Mouse (Mus musculus): Measurements from ENCODE around the gene Tor1a.
A peak's percentile ranks its signal among the peaks of the same experiment; 100 is the strongest.
"Not testable (repeated sequence)": the region's sequence is repeated elsewhere in the genome, so short reads cannot be mapped to it uniquely, and the experiment has no call there.

The Tor1a gene

GRCm38 (mm10) chr2:30954797-30955196 is 12.9 kb downstream of the Tor1a start:
- DNase-seq (ENCODE audit: low spot score): no peak

GRCm38 (mm10) chr2:30952824-30953490 is 14.8 kb downstream of the Tor1a start, which contains the start of gene Tor1b:
Tor1b (plus strand) TSS chr2:30952959.
- DNase-seq (ENCODE audit: low spot score): peak; percentile 94

GRCm38 (mm10) chr2:30952457-30952823 is 15.3 kb downstream of the Tor1a start:
- no peak for DNase-seq (ENCODE audit: low spot score)

GRCm38 (mm10) chr2:30942603-30943011 is 25.1 kb downstream of the Tor1a start:
- DNase-seq (ENCODE audit: low spot score): peak; percentile 72

- DNase-seq (ENCODE audit: low spot score): not testable (repeated sequence)
These were observed 25.6 kb downstream of the Tor1a start for GRCm38 (mm10) chr2:30942116-30942515.

GRCm38 (mm10) chr2:30941586-30941985 is 26.1 kb downstream of the Tor1a start:
- DNase-seq (ENCODE audit: low spot score): no peak

GRCm38 (mm10) chr2:30938574-30938991 is 29.1 kb downstream of the Tor1a start:
- DNase-seq (ENCODE audit: low spot score): no peak

- DNase-seq (ENCODE audit: low spot score): no peak
These were observed 30.0 kb downstream of the Tor1a start for GRCm38 (mm10) chr2:30937731-30938130.

- no peak for DNase-seq (ENCODE audit: low spot score)
These were observed 30.9 kb downstream of the Tor1a start for GRCm38 (mm10) chr2:30936808-30937207.

GRCm38 (mm10) chr2:30933917-30934450 is 33.7 kb downstream of the Tor1a start:
- peak; percentile 89 for DNase-seq (ENCODE audit: low spot score)

- no peak for DNase-seq (ENCODE audit: low spot score)
These were observed 34.7 kb downstream of the Tor1a start for GRCm38 (mm10) chr2:30933032-30933431.

- DNase-seq (ENCODE audit: low spot score): no peak
These were observed 35.8 kb downstream of the Tor1a start for GRCm38 (mm10) chr2:30931922-30932321.

GRCm38 (mm10) chr2:30930846-30931245 is 36.9 kb downstream of the Tor1a start:
- DNase-seq (ENCODE audit: low spot score): not testable (repeated sequence)

- DNase-seq (ENCODE audit: low spot score): peak; percentile 84
These were observed 38.2 kb downstream of the Tor1a start, which contains the start of gene Ptges for GRCm38 (mm10) chr2:30929483-30930045. Ptges (minus strand) TSS chr2:30929863.

GRCm38 (mm10) chr2:30928893-30929482 is 38.7 kb downstream of the Tor1a start:
- DNase-seq (ENCODE audit: low spot score): peak; percentile 75

- DNase-seq (ENCODE audit: low spot score): peak; percentile 92
These were observed 39.7 kb downstream of the Tor1a start for GRCm38 (mm10) chr2:30927844-30928628.

- peak; percentile 88 for DNase-seq (ENCODE audit: low spot score)
These were observed 40.5 kb downstream of the Tor1a start for GRCm38 (mm10) chr2:30927151-30927781.

- DNase-seq (ENCODE audit: low spot score): no peak
These were observed 41.4 kb downstream of the Tor1a start for GRCm38 (mm10) chr2:30926381-30926780.

- no peak for DNase-seq (ENCODE audit: low spot score)
These were observed 42.6 kb downstream of the Tor1a start for GRCm38 (mm10) chr2:30925181-30925580.

GRCm38 (mm10) chr2:30923099-30923498 is 44.6 kb downstream of the Tor1a start:
- DNase-seq (ENCODE audit: low spot score): no peak

GRCm38 (mm10) chr2:30920216-30920615 is 47.5 kb downstream of the Tor1a start:
- no peak for DNase-seq (ENCODE audit: low spot score)

Data from adipocyte (in vitro differentiated cells).